Comparison of ENCODE assay signal across 8 mouse cellular contexts in the genomic region with DNA sequence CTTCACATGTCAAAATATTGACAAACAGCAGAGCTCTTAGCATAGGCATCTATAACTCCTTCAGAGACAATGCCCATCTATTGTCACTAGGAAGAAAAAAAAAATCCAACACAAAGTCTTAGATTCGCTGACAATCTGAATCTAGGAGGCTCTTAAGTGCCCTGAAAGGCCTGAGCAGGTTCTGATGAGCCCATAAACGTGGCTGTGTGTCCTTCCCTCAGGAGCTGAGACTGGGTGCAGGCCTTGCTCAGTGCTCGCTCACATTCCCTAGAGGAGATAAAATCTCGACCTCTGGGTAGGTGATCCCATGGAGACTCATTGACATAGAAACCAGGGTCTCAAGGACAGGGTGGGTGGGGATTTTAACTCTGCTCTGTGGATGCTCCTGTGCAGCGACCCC. TPM values are rescaled to one million over a fixed set of nuclear protein-coding genes. Genes with fewer than 3 reads are reported as not detected.
DNase-seq lines count a peak whose midpoint lies in the region; ATAC-seq and TF ChIP-seq lines count a peak whose summit lies in the region.

No protein-coding gene starts in this region.

- ATAC-seq in forebrain, embryonic 16.5 days = no peak
- no peak for ATAC-seq in liver, postnatal 0 days

- no peaks in the 10 kb centered on the region for H3K27me3 ChIP-seq in heart, embryonic 10.5 days (ENCODE audit: insufficient read depth, poor library complexity, severe bottlenecking)
- peaks cover 8% of the 10 kb centered on the region; the same call in 1 of the 2 replicates for H3K27me3 ChIP-seq in ES-Bruce4 (ENCODE audit: control insufficient read depth, insufficient read depth, low read length, poor library complexity, severe bottlenecking)
- peaks cover 10% of the 10 kb centered on the region for H3K27me3 ChIP-seq in forebrain, embryonic 16.5 days (replicated peaks; ENCODE audit: control insufficient read depth, insufficient read depth, low read length)
- H3K27me3 ChIP-seq in liver, postnatal 0 days (ENCODE audit: insufficient read depth, low read length) = peaks cover 40% of the 10 kb centered on the region

- H3K27ac ChIP-seq in heart, embryonic 10.5 days = peak overlapping the region; percentile 95
- no peak overlapping the region for H3K27ac ChIP-seq in ES-Bruce4 (ENCODE audit: insufficient read depth, low read length)
- no peak overlapping the region for H3K27ac ChIP-seq in forebrain, embryonic 16.5 days (ENCODE audit: low read length)
- no peak overlapping the region for H3K27ac ChIP-seq in liver, postnatal 0 days (ENCODE audit: low read depth)

- no peak for DNase-seq in heart, embryonic 10.5 days (ENCODE audit: low spot score)
- DNase-seq in heart, adult 8-10 months (ENCODE audit: low spot score) = no peak
- no peak for DNase-seq in liver, postnatal 0 days
- DNase-seq in gastrocnemius, adult 8-10 months (ENCODE audit: low spot score in 2 of 2) = no peak
- DNase-seq in adrenal gland, adult 2 months = no peak
- no peak for DNase-seq in gastrocnemius, postnatal 10 days

- no peak for TF ChIP-seq POLR2A in ES-Bruce4 (IDR thresholded peaks at IDR 0.05; ENCODE audit: insufficient read depth, low read length)

- no peaks in the 10 kb centered on the region for H3K9me3 ChIP-seq in heart, embryonic 10.5 days
- H3K9me3 ChIP-seq in ES-Bruce4 (replicated peaks; ENCODE audit: control insufficient read depth, insufficient read depth, low read length, poor library complexity, severe bottlenecking) = no peaks in the 10 kb centered on the region
- H3K9me3 ChIP-seq in forebrain, embryonic 16.5 days (ENCODE audit: control insufficient read depth, low read length) = no peaks in the 10 kb centered on the region
- H3K9me3 ChIP-seq in liver, postnatal 0 days (ENCODE audit: low read length) = no peaks in the 10 kb centered on the region

- no peak for TF ChIP-seq CTCF in ES-Bruce4 (IDR thresholded peaks at IDR 0.05; ENCODE audit: low read depth, low read length)
- no peak for TF ChIP-seq CTCF in liver, postnatal 0 days (IDR thresholded peaks at IDR 0.05; ENCODE audit: low read depth)

- TF ChIP-seq EP300 in ES-Bruce4 (IDR thresholded peaks at IDR 0.05; ENCODE audit: insufficient read depth, low read depth, low read length) = no peak
- TF ChIP-seq EP300 in liver, postnatal 0 days (IDR thresholded peaks at IDR 0.05; ENCODE audit: low read depth) = no peak

- 12% methylated on average over 5 of the region's 5 CpGs for WGBS in heart, embryonic 10.5 days
- 16% methylated on average over 5 of the region's 5 CpGs for WGBS in forebrain, embryonic 16.5 days
- WGBS in liver, postnatal 0 days (ENCODE audit: insufficient replicate concordance) = 32% methylated on average over 5 of the region's 5 CpGs

- H3K9ac ChIP-seq in ES-Bruce4 (ENCODE audit: low read depth, poor library complexity, severe bottlenecking) = peak overlapping the region; percentile 94
- no peak overlapping the region for H3K9ac ChIP-seq in forebrain, embryonic 16.5 days (replicated peaks; ENCODE audit: low read depth, low read length)
- H3K9ac ChIP-seq in liver, postnatal 0 days (replicated peaks) = no peak overlapping the region

- peak overlapping the region; percentile 77 for H3K4me3 ChIP-seq in heart, embryonic 10.5 days
- H3K4me3 ChIP-seq in ES-Bruce4 (ENCODE audit: low read depth, low read length) = peak overlapping the region; percentile 69
- H3K4me3 ChIP-seq in forebrain, embryonic 16.5 days (replicated peaks; ENCODE audit: low read length) = peak overlapping the region; percentile 71
- no peak overlapping the region for H3K4me3 ChIP-seq in liver, postnatal 0 days (ENCODE audit: low read depth, low read length)

- no peaks in the 10 kb centered on the region for H3K36me3 ChIP-seq in heart, embryonic 10.5 days
- no peaks in the 10 kb centered on the region for H3K36me3 ChIP-seq in ES-Bruce4 (ENCODE audit: control insufficient read depth, insufficient read depth, low read length, poor library complexity, severe bottlenecking)
- H3K36me3 ChIP-seq in forebrain, embryonic 16.5 days (ENCODE audit: control insufficient read depth, insufficient read depth) = no peaks in the 10 kb centered on the region
- no peaks in the 10 kb centered on the region for H3K36me3 ChIP-seq in liver, postnatal 0 days (replicated peaks; ENCODE audit: insufficient read depth, low read length)

- peak overlapping the region; percentile 77 for H3K4me2 ChIP-seq in forebrain, embryonic 16.5 days (ENCODE audit: low read length)
- H3K4me2 ChIP-seq in liver, postnatal 0 days (ENCODE audit: low read depth, low read length) = peak overlapping the region; percentile 91; the same call in 1 of the 2 replicates

- H3K4me1 ChIP-seq in heart, embryonic 10.5 days = peaks cover 32% of the 10 kb centered on the region
- H3K4me1 ChIP-seq in ES-Bruce4 (ENCODE audit: control insufficient read depth, insufficient read depth, low read length) = no peaks in the 10 kb centered on the region
- peaks cover 20% of the 10 kb centered on the region for H3K4me1 ChIP-seq in forebrain, embryonic 16.5 days (replicated peaks; ENCODE audit: control insufficient read depth, insufficient read depth, low read length)
- no peaks in the 10 kb centered on the region for H3K4me1 ChIP-seq in liver, postnatal 0 days (ENCODE audit: insufficient read depth)

RNA-seq across cellular contexts. Expression of a gene that starts 2.1 kb away (rescaled TPM):
- polyA plus RNA-seq in heart, embryonic 10.5 days (2016; fragmentation: Nextera tagmentation; extraction: Ambion mirVana) = 23.5 and 24.0 TPM in 2 replicates
- total RNA-seq in heart, adult 8-10 months (2022) = 1 to 10 TPM; 2.6 to 3.4 (median 2.8) TPM
- polyA plus RNA-seq in ES-Bruce4 (2011; ENCODE audit: insufficient read depth, insufficient read length, low read depth, missing spikeins) = 44.7 and 47.2 TPM in 2 replicates
- 7.6 and 8.7 TPM in 2 replicates for polyA plus RNA-seq in forebrain, embryonic 16.5 days (2015; fragmentation: Nextera tagmentation; extraction: Ambion mirVana)
- polyA plus RNA-seq in liver, postnatal 0 days (2015; fragmentation: Nextera tagmentation; extraction: Ambion mirVana) = 0.18 and 0.25 TPM in 2 replicates
- under 1 TPM; 0.11 to 0.22 (median 0.14) TPM for total RNA-seq in gastrocnemius, adult 8-10 months (2022)
- total RNA-seq in adrenal gland, adult 2 months (2021) = under 1 TPM; 0.72 to 0.76 TPM
- 0.18 and 0.21 TPM in 2 replicates for polyA plus RNA-seq in adrenal gland, adult 2 months (2012; rRNA removed)
- total RNA-seq in gastrocnemius, postnatal 10 days (2021) = 1 to 10 TPM; 1.8 to 2.1 TPM
